Mouse (Mus musculus): ENCODE measurements around the gene Casd1. TPM values are rescaled to one million over a fixed set of nuclear protein-coding genes. Genes with fewer than 3 reads are reported as not detected.

Casd1 gene
- total and polyA plus RNA-seq, 3 experiments = 8.9 to 51.0 (median 35.0) TPM

- H3K4me1 ChIP-seq (ENCODE audit: insufficient read depth, low read depth, low read length) = peaks cover 43% of the 10 kb centered on the region
- peaks cover 6% of the 10 kb centered on the region; the same call in 1 of the 2 replicates for H3K27me3 ChIP-seq (ENCODE audit: insufficient read depth, low read length)
- H3K4me3 ChIP-seq (ENCODE audit: low read depth, low read length) = no peak overlapping the region
- H3K36me3 ChIP-seq (replicated peaks) = no peaks in the 10 kb centered on the region
- no peaks in the 10 kb centered on the region for H3K9me3 ChIP-seq (replicated peaks)
- DNase-seq (ENCODE audit: low spot score) (peak; percentile 29), ATAC-seq (ENCODE audit: extremely low read depth, insufficient number of reproducible peaks, low FRiP score, poor library complexity, severe bottlenecking) (peak; percentile 40; the same call in 1 of the 2 replicates)
- TF ChIP-seq CTCF (IDR thresholded peaks at IDR 0.05; ENCODE audit: low read depth, low read length) (no peak), POLR2AphosphoS5 (IDR thresholded peaks at IDR 0.05; ENCODE audit: insufficient replicate concordance, low read depth, low read length) (no peak), GATA1 (IDR thresholded peaks at IDR 0.05; ENCODE audit: borderline replicate concordance, low read length) (no peak), GATA2 (IDR thresholded peaks at IDR 0.05; ENCODE audit: borderline replicate concordance, low read depth, low read length) (no peak), TAL1 (conservative IDR thresholded peaks at IDR 0.05; ENCODE audit: low read depth, low read length) (no peak)
Measured at GRCm38 (mm10) chr6:4655466-4655865, 54.8 kb downstream of the Casd1 start.

GRCm38 (mm10) chr6:4655924-4656323 is 55.3 kb downstream of the Casd1 start:
- ATAC-seq (ENCODE audit: extremely low read depth, insufficient number of reproducible peaks, low FRiP score, poor library complexity, severe bottlenecking) = no peak
- TF ChIP-seq POLR2AphosphoS5 (IDR thresholded peaks at IDR 0.05; ENCODE audit: insufficient replicate concordance, low read depth, low read length) = no peak
- no peak for TF ChIP-seq GATA1 (IDR thresholded peaks at IDR 0.05; ENCODE audit: borderline replicate concordance, low read length)
- no peak for TF ChIP-seq GATA2 (IDR thresholded peaks at IDR 0.05; ENCODE audit: borderline replicate concordance, low read depth, low read length)
- TF ChIP-seq CTCF (IDR thresholded peaks at IDR 0.05; ENCODE audit: low read depth, low read length) = no peak
- TF ChIP-seq TAL1 (conservative IDR thresholded peaks at IDR 0.05; ENCODE audit: low read depth, low read length) = no peak
- no peak for DNase-seq (ENCODE audit: low spot score)

GRCm38 (mm10) chr6:4658861-4659260 is 58.2 kb downstream of the Casd1 start:
- H3K36me3 ChIP-seq (replicated peaks) = no peaks in the 10 kb centered on the region
- no peaks in the 10 kb centered on the region for H3K9me3 ChIP-seq (replicated peaks)
- H3K4me1 ChIP-seq (ENCODE audit: insufficient read depth, low read depth, low read length) = peaks cover 66% of the 10 kb centered on the region
- no peak for ATAC-seq (ENCODE audit: extremely low read depth, insufficient number of reproducible peaks, low FRiP score, poor library complexity, severe bottlenecking)
- no peak overlapping the region for H3K4me3 ChIP-seq (ENCODE audit: low read depth, low read length)
- DNase-seq (ENCODE audit: low spot score) = no peak
- TF ChIP-seq GATA1 (IDR thresholded peaks at IDR 0.05; ENCODE audit: borderline replicate concordance, low read length) = no peak
- TF ChIP-seq GATA2 (IDR thresholded peaks at IDR 0.05; ENCODE audit: borderline replicate concordance, low read depth, low read length) = no peak
- TF ChIP-seq TAL1 (conservative IDR thresholded peaks at IDR 0.05; ENCODE audit: low read depth, low read length) = no peak
- no peak for TF ChIP-seq POLR2AphosphoS5 (IDR thresholded peaks at IDR 0.05; ENCODE audit: insufficient replicate concordance, low read depth, low read length)
- TF ChIP-seq CTCF (IDR thresholded peaks at IDR 0.05; ENCODE audit: low read depth, low read length) = no peak
- peaks cover 9% of the 10 kb centered on the region; the same call in 1 of the 2 replicates for H3K27me3 ChIP-seq (ENCODE audit: insufficient read depth, low read length)

More at GRCm38 (mm10) chr6:4655924-4656323, 55.3 kb downstream of the Casd1 start:
- Histone ChIP-seq H3K36me3 (replicated peaks) (no peaks in the 10 kb centered on the region), H3K4me3 (ENCODE audit: low read depth, low read length) (no peak overlapping the region), H3K9me3 (replicated peaks) (no peaks in the 10 kb centered on the region), H3K27me3 (ENCODE audit: insufficient read depth, low read length) (peaks cover 9% of the 10 kb centered on the region; the same call in 1 of the 2 replicates), H3K4me1 (ENCODE audit: insufficient read depth, low read depth, low read length) (peaks cover 46% of the 10 kb centered on the region)

- peak overlapping the region; percentile 42; the same call in 1 of the 2 replicates for H3K4me3 ChIP-seq (ENCODE audit: low read depth, low read length)
- H3K27me3 ChIP-seq (ENCODE audit: insufficient read depth, low read length) = peaks cover 7% of the 10 kb centered on the region; the same call in 1 of the 2 replicates
- DNase-seq (ENCODE audit: low spot score) (peak; percentile 36), ATAC-seq (ENCODE audit: extremely low read depth, insufficient number of reproducible peaks, low FRiP score, poor library complexity, severe bottlenecking) (peak; percentile 77)
- H3K4me1 ChIP-seq (ENCODE audit: insufficient read depth, low read depth, low read length) = peaks cover 57% of the 10 kb centered on the region
- TF ChIP-seq GATA1 (IDR thresholded peaks at IDR 0.05; ENCODE audit: borderline replicate concordance, low read length) (no peak), TAL1 (conservative IDR thresholded peaks at IDR 0.05; ENCODE audit: low read depth, low read length) (no peak), CTCF (IDR thresholded peaks at IDR 0.05; ENCODE audit: low read depth, low read length) (no peak), POLR2AphosphoS5 (IDR thresholded peaks at IDR 0.05; ENCODE audit: insufficient replicate concordance, low read depth, low read length) (no peak), GATA2 (IDR thresholded peaks at IDR 0.05; ENCODE audit: borderline replicate concordance, low read depth, low read length) (no peak)
- no peaks in the 10 kb centered on the region for H3K9me3 ChIP-seq (replicated peaks)
- H3K36me3 ChIP-seq (replicated peaks) = no peaks in the 10 kb centered on the region
Measured at GRCm38 (mm10) chr6:4663516-4663915, 62.9 kb downstream of the Casd1 start.

GRCm38 (mm10) chr6:4664313-4664712 is 63.7 kb downstream of the Casd1 start:
- ATAC-seq (ENCODE audit: extremely low read depth, insufficient number of reproducible peaks, low FRiP score, poor library complexity, severe bottlenecking) = peak; percentile 79
- DNase-seq (ENCODE audit: low spot score) = peak; percentile 11
- Histone ChIP-seq H3K27me3 (ENCODE audit: insufficient read depth, low read length) (peaks cover 3% of the 10 kb centered on the region; the same call in 1 of the 2 replicates), H3K4me3 (ENCODE audit: low read depth, low read length) (no peak overlapping the region), H3K36me3 (replicated peaks) (no peaks in the 10 kb centered on the region), H3K4me1 (ENCODE audit: insufficient read depth, low read depth, low read length) (peaks cover 55% of the 10 kb centered on the region), H3K9me3 (replicated peaks) (no peaks in the 10 kb centered on the region)
- TF ChIP-seq TAL1 (conservative IDR thresholded peaks at IDR 0.05; ENCODE audit: low read depth, low read length) (peak; percentile 82), GATA1 (IDR thresholded peaks at IDR 0.05; ENCODE audit: borderline replicate concordance, low read length) (no peak)

- Histone ChIP-seq H3K36me3 (replicated peaks) (no peaks in the 10 kb centered on the region), H3K4me3 (ENCODE audit: low read depth, low read length) (no peak overlapping the region), H3K27me3 (ENCODE audit: insufficient read depth, low read length) (peaks cover 7% of the 10 kb centered on the region; the same call in 1 of the 2 replicates), H3K4me1 (ENCODE audit: insufficient read depth, low read depth, low read length) (peaks cover 58% of the 10 kb centered on the region), H3K9me3 (replicated peaks) (no peaks in the 10 kb centered on the region)
- DNase-seq (ENCODE audit: low spot score) (no peak), ATAC-seq (ENCODE audit: extremely low read depth, insufficient number of reproducible peaks, low FRiP score, poor library complexity, severe bottlenecking) (no peak)
- TF ChIP-seq TAL1 (conservative IDR thresholded peaks at IDR 0.05; ENCODE audit: low read depth, low read length) (no peak), CTCF (IDR thresholded peaks at IDR 0.05; ENCODE audit: low read depth, low read length) (no peak)
Measured at GRCm38 (mm10) chr6:4665154-4665553, 64.5 kb downstream of the Casd1 start.
